Mouse (Mus musculus): Measurements from ENCODE around the gene Bloc1s4. TPM values are rescaled to one million over a fixed set of nuclear protein-coding genes. Genes with fewer than 3 reads are reported as not detected.

Gene Bloc1s4
- polyA plus RNA-seq, 1 experiment from 2014 or later: 19.7 TPM

GRCm38 (mm10) chr5:36747794-36748535, 485 bp downstream of the Bloc1s4 start:
- Histone ChIP-seq H3K9me3 (ENCODE audit: control insufficient read depth, low read length) (no peaks in the 10 kb centered on the region), H3K36me3 (ENCODE audit: control insufficient read depth, insufficient read depth, low read length) (no peaks in the 10 kb centered on the region), H3K27ac (ENCODE audit: low read length) (no peak overlapping the region), H3K4me3 (ENCODE audit: low read length) (peak overlapping the region; percentile 96), H3K4me1 (replicated peaks; ENCODE audit: control insufficient read depth, insufficient read depth, low read length) (peaks cover 14% of the 10 kb centered on the region), H3K9ac (ENCODE audit: low read length) (peak overlapping the region; percentile 90), H3K4me2 (ENCODE audit: low read depth, low read length) (peak overlapping the region; percentile 97), H3K27me3 (ENCODE audit: control insufficient read depth, insufficient read depth, low read depth, low read length) (no peaks in the 10 kb centered on the region)
- ATAC-seq (ENCODE audit: low read depth): peak; percentile 76
- under 1% methylated on average over 76 of the region's 76 CpGs for WGBS

GRCm38 (mm10) chr5:36747071-36747470, 1.4 kb downstream of the Bloc1s4 start:
- Histone ChIP-seq H3K9ac (ENCODE audit: low read length) (no peak overlapping the region), H3K4me3 (ENCODE audit: low read length) (no peak overlapping the region), H3K36me3 (ENCODE audit: control insufficient read depth, insufficient read depth, low read length) (no peaks in the 10 kb centered on the region), H3K27me3 (ENCODE audit: control insufficient read depth, insufficient read depth, low read depth, low read length) (no peaks in the 10 kb centered on the region), H3K4me2 (ENCODE audit: low read depth, low read length) (peak overlapping the region; percentile 97), H3K4me1 (replicated peaks; ENCODE audit: control insufficient read depth, insufficient read depth, low read length) (peaks cover 14% of the 10 kb centered on the region), H3K9me3 (ENCODE audit: control insufficient read depth, low read length) (no peaks in the 10 kb centered on the region), H3K27ac (ENCODE audit: low read length) (no peak overlapping the region)
- no peak for ATAC-seq (ENCODE audit: low read depth)
- 72% methylated on average over 7 of the region's 7 CpGs for WGBS

GRCm38 (mm10) chr5:36742126-36742848, 6.2 kb downstream of the Bloc1s4 start:
- Histone ChIP-seq H3K4me3 (ENCODE audit: low read length) (no peak overlapping the region), H3K4me2 (ENCODE audit: low read depth, low read length) (peak overlapping the region; percentile 33; the same call in 1 of the 2 replicates), H3K27ac (ENCODE audit: low read length) (no peak overlapping the region), H3K4me1 (replicated peaks; ENCODE audit: control insufficient read depth, insufficient read depth, low read length) (peaks cover 6% of the 10 kb centered on the region), H3K36me3 (ENCODE audit: control insufficient read depth, insufficient read depth, low read length) (no peaks in the 10 kb centered on the region), H3K27me3 (ENCODE audit: control insufficient read depth, insufficient read depth, low read depth, low read length) (peaks cover 3% of the 10 kb centered on the region; the same call in 1 of the 2 replicates), H3K9me3 (ENCODE audit: control insufficient read depth, low read length) (no peaks in the 10 kb centered on the region), H3K9ac (ENCODE audit: low read length) (no peak overlapping the region)
- peak; percentile 24; the same call in 1 of the 2 replicates for ATAC-seq (ENCODE audit: low read depth)
- WGBS: 37% methylated on average over 16 of the region's 16 CpGs

- ATAC-seq (ENCODE audit: low read depth): peak; percentile 31; the same call in 1 of the 2 replicates
- H3K4me1 ChIP-seq (replicated peaks; ENCODE audit: control insufficient read depth, insufficient read depth, low read length): no peaks in the 10 kb centered on the region
- 64% methylated on average over 4 of the region's 4 CpGs for WGBS
- H3K4me2 ChIP-seq (ENCODE audit: low read depth, low read length): no peak overlapping the region
- H3K9me3 ChIP-seq (ENCODE audit: control insufficient read depth, low read length): no peaks in the 10 kb centered on the region
- H3K27me3 ChIP-seq (ENCODE audit: control insufficient read depth, insufficient read depth, low read depth, low read length): peaks cover 8% of the 10 kb centered on the region
- H3K36me3 ChIP-seq (ENCODE audit: control insufficient read depth, insufficient read depth, low read length): no peaks in the 10 kb centered on the region
- H3K9ac ChIP-seq (ENCODE audit: low read length): no peak overlapping the region
- no peak overlapping the region for H3K4me3 ChIP-seq (ENCODE audit: low read length)
- H3K27ac ChIP-seq (ENCODE audit: low read length): no peak overlapping the region
These were observed 8.6 kb downstream of the Bloc1s4 start for GRCm38 (mm10) chr5:36739829-36740228.

GRCm38 (mm10) chr5:36738799-36739615, 9.4 kb downstream of the Bloc1s4 start:
- 43% methylated on average over 16 of the region's 16 CpGs for whole genome bisulfite sequencing
- Histone ChIP-seq H3K4me3 (ENCODE audit: low read length) (no peak overlapping the region), H3K27ac (ENCODE audit: low read length) (no peak overlapping the region), H3K36me3 (ENCODE audit: control insufficient read depth, insufficient read depth, low read length) (no peaks in the 10 kb centered on the region), H3K4me1 (replicated peaks; ENCODE audit: control insufficient read depth, insufficient read depth, low read length) (no peaks in the 10 kb centered on the region), H3K27me3 (ENCODE audit: control insufficient read depth, insufficient read depth, low read depth, low read length) (peaks cover 8% of the 10 kb centered on the region), H3K9ac (ENCODE audit: low read length) (no peak overlapping the region), H3K4me2 (ENCODE audit: low read depth, low read length) (no peak overlapping the region), H3K9me3 (ENCODE audit: control insufficient read depth, low read length) (no peaks in the 10 kb centered on the region)
- ATAC-seq (ENCODE audit: low read depth): no peak

- no peak for ATAC-seq (ENCODE audit: low read depth)
- H3K9me3 ChIP-seq (ENCODE audit: control insufficient read depth, low read length): no peaks in the 10 kb centered on the region
- peaks cover 11% of the 10 kb centered on the region for H3K27me3 ChIP-seq (ENCODE audit: control insufficient read depth, insufficient read depth, low read depth, low read length)
- no peak overlapping the region for H3K4me2 ChIP-seq (ENCODE audit: low read depth, low read length)
- H3K4me1 ChIP-seq (replicated peaks; ENCODE audit: control insufficient read depth, insufficient read depth, low read length): no peaks in the 10 kb centered on the region
- 59% methylated on average over 4 of the region's 4 CpGs for WGBS
- H3K9ac ChIP-seq (ENCODE audit: low read length): no peak overlapping the region
- H3K4me3 ChIP-seq (ENCODE audit: low read length): no peak overlapping the region
- no peaks in the 10 kb centered on the region for H3K36me3 ChIP-seq (ENCODE audit: control insufficient read depth, insufficient read depth, low read length)
- H3K27ac ChIP-seq (ENCODE audit: low read length): no peak overlapping the region
These were observed 10.7 kb downstream of the Bloc1s4 start for GRCm38 (mm10) chr5:36737765-36738164.

- Histone ChIP-seq H3K36me3 (ENCODE audit: control insufficient read depth, insufficient read depth, low read length) (no peaks in the 10 kb centered on the region), H3K4me2 (ENCODE audit: low read depth, low read length) (no peak overlapping the region)
- ATAC-seq (ENCODE audit: low read depth): no peak
These were observed 12.4 kb downstream of the Bloc1s4 start for GRCm38 (mm10) chr5:36736009-36736408.

GRCm38 (mm10) chr5:36735106-36735505, 13.3 kb downstream of the Bloc1s4 start:
- 74% methylated on average over 6 of the region's 6 CpGs for WGBS
- H3K27me3 ChIP-seq (ENCODE audit: control insufficient read depth, insufficient read depth, low read depth, low read length): peaks cover 17% of the 10 kb centered on the region
- no peak overlapping the region for H3K4me3 ChIP-seq (ENCODE audit: low read length)
- H3K4me1 ChIP-seq (replicated peaks; ENCODE audit: control insufficient read depth, insufficient read depth, low read length): no peaks in the 10 kb centered on the region
- H3K4me2 ChIP-seq (ENCODE audit: low read depth, low read length): no peak overlapping the region
- no peaks in the 10 kb centered on the region for H3K36me3 ChIP-seq (ENCODE audit: control insufficient read depth, insufficient read depth, low read length)
- no peak for ATAC-seq (ENCODE audit: low read depth)
- no peaks in the 10 kb centered on the region for H3K9me3 ChIP-seq (ENCODE audit: control insufficient read depth, low read length)
- H3K27ac ChIP-seq (ENCODE audit: low read length): no peak overlapping the region
- H3K9ac ChIP-seq (ENCODE audit: low read length): no peak overlapping the region

More at GRCm38 (mm10) chr5:36736009-36736408, 12.4 kb downstream of the Bloc1s4 start:
- no peaks in the 10 kb centered on the region for H3K9me3 ChIP-seq (ENCODE audit: control insufficient read depth, low read length)
- H3K27me3 ChIP-seq (ENCODE audit: control insufficient read depth, insufficient read depth, low read depth, low read length): peaks cover 17% of the 10 kb centered on the region
- H3K9ac ChIP-seq (ENCODE audit: low read length): no peak overlapping the region
- H3K4me3 ChIP-seq (ENCODE audit: low read length): no peak overlapping the region
- H3K4me1 ChIP-seq (replicated peaks; ENCODE audit: control insufficient read depth, insufficient read depth, low read length): no peaks in the 10 kb centered on the region
- 65% methylated on average over 8 of the region's 8 CpGs for WGBS
- no peak overlapping the region for H3K27ac ChIP-seq (ENCODE audit: low read length)

- Histone ChIP-seq H3K4me3 (ENCODE audit: low read length) (no peak overlapping the region), H3K27me3 (ENCODE audit: control insufficient read depth, insufficient read depth, low read depth, low read length) (peaks cover 16% of the 10 kb centered on the region), H3K36me3 (ENCODE audit: control insufficient read depth, insufficient read depth, low read length) (no peaks in the 10 kb centered on the region), H3K27ac (ENCODE audit: low read length) (no peak overlapping the region), H3K9ac (ENCODE audit: low read length) (no peak overlapping the region), H3K9me3 (ENCODE audit: control insufficient read depth, low read length) (no peaks in the 10 kb centered on the region), H3K4me1 (replicated peaks; ENCODE audit: control insufficient read depth, insufficient read depth, low read length) (no peaks in the 10 kb centered on the region), H3K4me2 (ENCODE audit: low read depth, low read length) (no peak overlapping the region)
- ATAC-seq (ENCODE audit: low read depth): no peak
- WGBS: 59% methylated on average over 3 of the region's 3 CpGs
These were observed 15.0 kb downstream of the Bloc1s4 start for GRCm38 (mm10) chr5:36733405-36733804.

Measured in lung, embryonic 16.5 days (tissue).